Mouse (Mus musculus) adrenal gland (tissue): ENCODE results near the gene Asic4.

ENCODE experiments used
- intact Hi-C: fragments of 180-260 bp; cut with DNase I; formaldehyde crosslinking; loops from one replicate; pipeline ENCODE4 v1.15.1; 2025

Gene Asic4

GRCm38 (mm10) chr1:75501905-75502304, 51.7 kb downstream of the Asic4 start:
- intact Hi-C loops = loop anchor here (5.0 kb wide), 1 partner anchor 55 kb away; no protein-coding TSS in a partner anchor

GRCm38 (mm10) chr1:75502945-75503650, 52.9 kb downstream of the Asic4 start:
- intact Hi-C loops = loop anchor here (5.0 kb wide), 1 partner anchor 54 kb away; no protein-coding TSS in a partner anchor

DNA sequence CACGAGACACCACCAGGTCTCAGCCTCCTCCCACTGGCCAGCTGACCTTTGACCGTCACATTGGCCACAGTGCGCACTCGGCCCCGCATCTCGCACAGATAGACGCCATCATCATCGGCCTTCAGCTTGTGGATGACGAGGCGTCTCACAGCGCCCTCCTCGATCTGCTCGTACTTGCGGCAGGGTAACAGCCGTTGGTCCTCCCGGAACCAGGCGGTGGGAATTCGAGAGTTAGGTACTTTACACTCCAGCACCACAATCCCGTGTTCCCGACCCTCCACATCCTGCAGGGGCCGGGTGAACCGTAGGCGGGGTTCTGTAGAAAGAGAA, 53.4 kb downstream of the Asic4 start:
- intact Hi-C loops = loop anchor here (5.0 kb wide), 1 partner anchor 54 kb away; no protein-coding TSS in a partner anchor

GRCm38 (mm10) chr1:75504256-75505045, 54.2 kb downstream of the Asic4 start:
- intact Hi-C loops = loop anchor here (5.0 kb wide), 1 partner anchor 53 kb away; no protein-coding TSS in a partner anchor

- intact Hi-C loops = no loop called here
These were observed 55.1 kb downstream of the Asic4 start for GRCm38 (mm10) chr1:75505159-75505955.

- intact Hi-C loops = no loop called here
These were observed 56.0 kb downstream of the Asic4 start, which contains the start of gene Obsl1 for GRCm38 (mm10) chr1:75505956-75506831. TSS of gene Obsl1 (minus strand) at chr1:75506452.

DNA sequence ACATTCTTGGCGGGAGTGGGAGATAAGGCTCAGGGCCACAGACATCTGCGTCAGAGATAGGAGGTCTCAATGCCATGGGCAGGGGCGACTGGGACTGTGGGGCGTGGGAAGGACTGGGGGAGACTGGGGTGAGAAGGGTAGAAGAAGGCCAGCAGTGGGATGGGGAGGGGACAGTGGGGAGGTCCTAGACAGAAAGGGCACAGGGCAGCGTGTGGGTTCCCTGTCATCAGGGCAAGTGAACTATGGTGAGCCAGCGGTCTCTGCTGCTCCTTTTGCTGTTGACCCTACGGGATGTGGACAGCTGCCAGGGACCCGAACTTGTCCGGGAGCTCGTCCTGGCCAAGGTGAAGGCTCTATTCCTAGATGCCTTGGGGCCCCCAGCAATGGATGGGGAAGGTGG, 56.8 kb downstream of the Asic4 start, which contains the start of gene Inha:
TSS of gene Inha (plus strand) at position 72 of the 400 bp plus-strand sequence.
- intact Hi-C loops = no loop called here

- intact Hi-C loops = no loop called here
These were observed 59.4 kb downstream of the Asic4 start for GRCm38 (mm10) chr1:75509586-75509985.

DNA sequence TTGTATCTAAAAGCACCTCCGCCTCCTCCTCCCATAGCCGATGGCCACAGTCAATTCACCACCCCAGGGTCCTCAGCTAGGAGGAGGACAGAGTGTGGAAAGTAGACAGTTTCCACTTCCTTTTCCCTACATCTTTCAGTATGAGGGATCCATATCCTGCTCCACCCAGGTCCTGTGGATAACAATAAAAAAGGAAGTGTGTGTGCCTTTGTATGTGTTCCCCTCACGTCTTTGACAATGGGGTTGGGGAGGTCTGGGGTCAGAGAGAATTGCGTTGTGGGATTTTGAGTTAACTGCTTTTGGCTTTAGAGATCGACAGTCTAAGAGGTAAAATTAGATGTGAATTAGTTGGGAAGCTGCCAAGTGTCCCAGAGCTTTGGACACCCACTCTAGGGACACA, 59.9 kb downstream of the Asic4 start:
- intact Hi-C loops = no loop called here

GRCm38 (mm10) chr1:75511437-75512210, 61.4 kb downstream of the Asic4 start:
- intact Hi-C loops = no loop called here

DNA sequence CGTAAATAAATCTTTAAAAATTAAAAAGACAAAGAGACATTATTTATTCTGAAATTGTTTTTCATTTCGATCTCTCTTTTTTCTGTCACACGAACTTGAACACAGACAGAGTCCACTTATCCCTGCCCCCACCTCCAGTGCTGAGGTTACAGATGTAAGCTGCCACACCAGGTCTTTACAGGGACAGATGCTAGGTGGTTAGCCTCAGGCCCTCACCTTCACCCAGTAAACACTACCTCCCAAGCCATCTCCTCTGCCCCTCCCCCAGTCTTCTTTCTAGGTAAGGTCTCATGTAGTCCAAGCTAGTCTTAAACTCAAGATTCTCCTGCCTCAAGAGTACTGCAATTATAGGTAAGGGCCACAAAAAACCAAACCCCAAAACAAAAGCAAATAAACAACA, 62.3 kb downstream of the Asic4 start:
- intact Hi-C loops = no loop called here

DNA sequence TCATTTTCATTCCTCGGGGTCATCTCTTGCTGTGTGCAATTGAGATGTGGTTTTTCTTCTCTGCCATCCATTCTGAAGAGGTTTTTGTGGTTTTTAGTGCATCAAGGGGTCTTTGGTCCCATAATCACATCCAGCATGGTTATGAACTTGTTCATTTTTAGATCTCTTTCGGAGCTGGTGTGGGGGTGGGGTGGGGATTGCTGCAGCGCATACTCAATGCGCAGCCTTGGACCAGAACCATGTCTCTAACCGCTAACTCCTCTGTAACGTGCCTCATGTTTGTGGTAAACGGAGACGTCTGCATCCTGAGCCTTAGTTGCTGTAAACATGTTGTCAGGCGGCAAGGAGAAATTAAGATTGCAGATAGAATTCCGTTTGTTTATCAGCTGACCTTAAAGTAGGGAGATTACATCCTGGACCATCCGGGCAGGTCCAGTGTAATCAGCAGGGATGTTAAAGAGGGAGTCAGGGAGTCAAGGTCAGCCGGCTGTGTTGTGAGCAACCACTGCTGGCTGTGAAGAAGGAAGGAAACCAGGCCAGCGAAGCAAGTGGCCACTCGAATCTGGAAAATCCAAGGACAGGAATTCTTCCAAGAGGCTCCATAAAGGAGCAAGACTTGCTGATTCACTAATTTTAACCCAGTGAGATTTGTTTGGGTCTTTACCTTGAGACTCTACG, 66.6 kb downstream of the Asic4 start:
- intact Hi-C loops = no loop called here

GRCm38 (mm10) chr1:75517984-75518383, 67.7 kb downstream of the Asic4 start:
- intact Hi-C loops = no loop called here

GRCm38 (mm10) chr1:75518427-75518826, 68.2 kb downstream of the Asic4 start:
- intact Hi-C loops = no loop called here

- intact Hi-C loops = no loop called here
These were observed 69.3 kb downstream of the Asic4 start for GRCm38 (mm10) chr1:75519576-75519975.

DNA sequence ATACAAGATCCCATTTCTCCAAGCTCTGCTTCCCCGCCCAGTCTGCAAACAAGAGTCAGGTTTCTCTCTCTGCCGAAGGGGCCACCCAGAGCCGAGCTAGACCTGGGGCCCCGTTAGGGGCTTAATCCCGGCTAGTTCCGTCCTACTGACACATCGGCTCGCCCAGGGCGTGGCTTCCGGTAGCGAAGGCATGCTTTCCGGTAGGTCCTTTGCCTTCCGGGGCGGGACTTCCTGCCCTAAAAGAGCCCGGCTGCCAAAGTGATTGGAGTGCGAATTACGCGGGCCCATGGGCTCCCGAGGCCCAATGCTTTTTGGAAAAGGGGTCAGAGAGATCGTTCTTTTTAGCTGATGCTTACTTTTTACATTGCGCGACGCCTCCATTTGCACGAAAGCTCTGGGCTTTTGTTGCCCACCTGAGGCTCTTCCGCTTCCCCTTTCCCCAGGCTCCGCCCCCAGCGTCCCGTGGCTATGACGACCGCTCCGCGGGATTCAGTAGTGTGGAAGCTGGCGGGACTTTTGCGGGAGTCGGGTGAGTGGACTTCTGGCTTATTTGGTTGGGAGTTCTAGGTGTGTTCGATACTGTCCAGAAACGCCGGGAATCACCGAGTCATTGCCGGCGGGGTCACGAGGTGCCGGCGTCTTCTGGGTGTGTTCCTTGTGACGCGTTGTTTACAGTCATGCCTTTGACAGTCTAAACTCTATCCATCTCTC, 71.2 kb downstream of the Asic4 start, which contains the start of gene Stk11ip:
TSS of gene Stk11ip (plus strand) at position 209 of the 711 bp plus-strand sequence.
- intact Hi-C loops = loop anchor here (5.0 kb wide), 1 partner anchor 41 kb away; no protein-coding TSS in a partner anchor
